Mouse (Mus musculus) forebrain, embryonic 16.5 days (tissue): ENCODE measurements around the gene Arhgef3. TPM values are rescaled to one million over a fixed set of nuclear protein-coding genes. Genes with fewer than 3 reads are reported as not detected.
A peak's percentile ranks its signal among the peaks of the same experiment; 100 is the strongest.

Experiments
- ATAC-seq: fragments of 200-750 bp; cut with Nextera tagmentation; 2 replicates; pipeline ENCODE4 v1.8.0; 2017; ENCODE audit warnings: mild to moderate bottlenecking, moderate library complexity
- H3K27ac ChIP-seq: fragments of 300-500 bp; sonication (generic); 2 replicates; pipeline ENCODE4 v1.5.1; 2014; ENCODE audit warnings: low read length, control low read depth
- H3K27me3 ChIP-seq: fragments of 300-500 bp; sonication (generic); replicated peaks from 2 replicates; pipeline ENCODE4 v1.6.1; 2014; ENCODE audit warnings: low read length; ENCODE audit not compliant: control insufficient read depth, insufficient read depth
- H3K36me3 ChIP-seq: fragments of 300-500 bp; sonication (generic); 2 replicates; pipeline ENCODE4 v1.6.1; 2014; ENCODE audit not compliant: control insufficient read depth, insufficient read depth
- H3K4me1 ChIP-seq: fragments of 300-500 bp; sonication (generic); replicated peaks from 2 replicates; pipeline ENCODE4 v1.6.1; 2014; ENCODE audit warnings: low read length; ENCODE audit not compliant: control insufficient read depth, insufficient read depth
- H3K4me2 ChIP-seq: fragments of 300-500 bp; sonication (generic); 2 replicates; pipeline ENCODE4 v1.6.1; 2014; ENCODE audit warnings: mild to moderate bottlenecking, low read length, control low read depth
- H3K4me3 ChIP-seq: fragments of 300-500 bp; sonication (generic); replicated peaks from 2 replicates; pipeline ENCODE4 v1.5.1; 2014; ENCODE audit warnings: mild to moderate bottlenecking, low read length, control low read depth
- H3K9ac ChIP-seq: fragments of 300-500 bp; sonication (generic); replicated peaks from 2 replicates; pipeline ENCODE4 v1.6.1; 2014; ENCODE audit warnings: low read depth, low read length, control low read depth
- H3K9me3 ChIP-seq: fragments of 300-500 bp; sonication (generic); 2 replicates; pipeline ENCODE4 v1.6.1; 2016; ENCODE audit warnings: low read length; ENCODE audit not compliant: control insufficient read depth
- WGBS: fragments of 180-500 bp; shearing (Covaris S2); extraction: QIAGEN DNeasy Blood & Tissue Kit; methylation state at CpG from one replicate; pipeline ENCODE4 v1.1.7; 2014; 5-methylcytosine and 5-hydroxymethylcytosine counted together
- polyA plus RNA-seq: library from polyadenylated mRNA; unstranded; fragments of >200 nt; fragmentation: Nextera tagmentation; extraction: Ambion mirVana; gene quantifications from 2 replicates; pipeline ENCODE4 v1.2.1, GENCODE M21; 2015

Gene Arhgef3
- polyA plus RNA-seq, 1 experiment from 2014 or later, result 5.1 TPM

- no peaks in the 10 kb centered on the region for H3K9me3 ChIP-seq
- no peak overlapping the region for H3K4me3 ChIP-seq
- WGBS, result 58% methylated on average over 10 of the region's 10 CpGs
- H3K36me3 ChIP-seq, result no peaks in the 10 kb centered on the region
- H3K27ac ChIP-seq, result no peak overlapping the region
- no peak overlapping the region for H3K9ac ChIP-seq
- ATAC-seq, result peak; percentile 33; the same call in 1 of the 2 replicates
- no peaks in the 10 kb centered on the region for H3K27me3 ChIP-seq
- peaks cover 19% of the 10 kb centered on the region for H3K4me1 ChIP-seq
- H3K4me2 ChIP-seq, result no peak overlapping the region
These were observed 156.8 kb downstream of the Arhgef3 start for GRCm38 (mm10) chr14:27271371-27272071.

- Histone ChIP-seq H3K4me2 (no peak overlapping the region), H3K27me3 (no peaks in the 10 kb centered on the region), H3K27ac (no peak overlapping the region), H3K4me3 (no peak overlapping the region), H3K4me1 (peaks cover 19% of the 10 kb centered on the region), H3K9me3 (no peaks in the 10 kb centered on the region), H3K9ac (no peak overlapping the region), H3K36me3 (no peaks in the 10 kb centered on the region)
- ATAC-seq, result 0 out of 2 replicates have a peak, but pooled peaks have one; percentile 55
- WGBS, result 15% methylated on average over 11 of the region's 11 CpGs
These were observed 157.6 kb downstream of the Arhgef3 start for GRCm38 (mm10) chr14:27272072-27272834.

DNA sequence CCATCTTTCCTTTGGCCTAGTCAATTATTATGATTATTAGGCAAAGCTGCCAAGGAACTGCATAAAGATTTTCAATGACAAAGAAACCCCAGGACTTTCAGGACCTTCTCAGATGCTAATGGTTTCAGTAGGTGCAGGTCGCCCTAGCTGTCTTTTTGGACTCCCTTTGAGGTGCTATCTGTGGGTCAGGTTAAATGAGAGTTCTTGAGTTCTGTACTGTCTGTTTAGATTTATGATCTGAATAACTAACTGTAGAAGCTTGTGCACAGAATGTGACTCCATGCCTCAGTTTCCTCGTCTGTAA is 158.1 kb downstream of the Arhgef3 start:
- Histone ChIP-seq H3K4me2 (no peak overlapping the region), H3K36me3 (no peaks in the 10 kb centered on the region), H3K4me3 (no peak overlapping the region), H3K9me3 (no peaks in the 10 kb centered on the region), H3K4me1 (peaks cover 19% of the 10 kb centered on the region), H3K27me3 (no peaks in the 10 kb centered on the region), H3K27ac (no peak overlapping the region), H3K9ac (no peak overlapping the region)
- WGBS, result 52% methylated on average over 2 of the region's 2 CpGs
- ATAC-seq, result no peak

DNA sequence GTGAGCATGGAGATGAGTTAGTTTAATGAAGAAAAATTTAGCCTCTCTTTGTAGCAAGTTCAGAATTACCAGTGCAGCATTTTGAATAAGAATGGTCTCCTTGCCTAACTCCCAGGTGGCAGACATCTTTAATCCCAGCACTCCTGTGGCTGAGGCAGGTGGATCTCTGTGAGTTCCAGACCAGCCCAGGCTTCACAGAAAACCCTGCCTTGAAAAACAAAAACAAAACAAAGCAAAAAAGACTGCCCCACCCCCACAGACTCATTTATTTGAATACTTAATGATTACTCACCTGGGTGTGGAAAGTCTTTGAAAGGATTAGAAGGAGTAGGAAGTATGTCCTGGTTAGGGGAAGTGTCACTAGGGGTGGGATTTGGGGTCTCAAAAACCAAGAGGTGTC is 158.5 kb downstream of the Arhgef3 start:
- Histone ChIP-seq H3K4me1 (peaks cover 19% of the 10 kb centered on the region), H3K36me3 (no peaks in the 10 kb centered on the region), H3K27ac (no peak overlapping the region), H3K27me3 (no peaks in the 10 kb centered on the region), H3K9me3 (no peaks in the 10 kb centered on the region), H3K4me2 (no peak overlapping the region), H3K9ac (no peak overlapping the region), H3K4me3 (no peak overlapping the region)
- ATAC-seq, result no peak

DNA sequence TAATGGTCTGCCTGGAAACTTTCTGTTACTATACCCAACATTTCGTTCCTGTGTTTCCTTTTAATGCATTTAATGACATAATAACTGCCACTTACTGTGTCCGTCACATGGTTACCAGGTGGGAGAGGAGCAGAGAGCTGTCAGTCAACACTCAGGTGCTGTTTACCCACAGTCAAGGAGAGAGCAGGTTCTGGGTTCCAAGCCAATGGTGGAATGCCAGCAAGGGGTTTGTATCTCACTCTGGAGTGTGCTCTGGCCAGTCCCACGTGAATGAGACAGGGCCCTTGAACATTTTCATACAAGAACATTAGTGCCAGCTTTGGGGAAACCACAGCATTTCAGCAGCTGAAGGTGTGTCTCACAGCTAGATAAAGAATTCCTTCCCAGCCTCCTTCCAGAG is 162.6 kb downstream of the Arhgef3 start:
- no peaks in the 10 kb centered on the region for H3K9me3 ChIP-seq
- 80% methylated on average over 3 of the region's 3 CpGs for WGBS
- ATAC-seq, result no peak

GRCm38 (mm10) chr14:27280201-27280890 is 165.6 kb downstream of the Arhgef3 start:
- 91% methylated on average over 8 of the region's 8 CpGs for WGBS
- no peak for ATAC-seq
- H3K4me2 ChIP-seq, result no peak overlapping the region
- no peak overlapping the region for H3K27ac ChIP-seq
- H3K4me1 ChIP-seq, result no peaks in the 10 kb centered on the region
- no peak overlapping the region for H3K4me3 ChIP-seq
- no peak overlapping the region for H3K9ac ChIP-seq
- H3K9me3 ChIP-seq, result no peaks in the 10 kb centered on the region
- no peaks in the 10 kb centered on the region for H3K36me3 ChIP-seq
- no peaks in the 10 kb centered on the region for H3K27me3 ChIP-seq

More for the DNA sequence above, 162.6 kb downstream of the Arhgef3 start:
- H3K4me1 ChIP-seq, result peaks cover under 1% of the 10 kb centered on the region; the same call in 1 of the 2 replicates
- no peaks in the 10 kb centered on the region for H3K27me3 ChIP-seq
- H3K4me3 ChIP-seq, result no peak overlapping the region
- no peak overlapping the region for H3K4me2 ChIP-seq
- no peak overlapping the region for H3K9ac ChIP-seq
- no peaks in the 10 kb centered on the region for H3K36me3 ChIP-seq
- H3K27ac ChIP-seq, result no peak overlapping the region

- Histone ChIP-seq H3K27ac (no peak overlapping the region), H3K27me3 (no peaks in the 10 kb centered on the region), H3K9me3 (no peaks in the 10 kb centered on the region), H3K4me3 (no peak overlapping the region), H3K4me2 (no peak overlapping the region), H3K9ac (no peak overlapping the region), H3K36me3 (no peaks in the 10 kb centered on the region), H3K4me1 (no peaks in the 10 kb centered on the region)
- ATAC-seq, result no peak
These were observed 169.3 kb downstream of the Arhgef3 start for GRCm38 (mm10) chr14:27283956-27284355.

DNA sequence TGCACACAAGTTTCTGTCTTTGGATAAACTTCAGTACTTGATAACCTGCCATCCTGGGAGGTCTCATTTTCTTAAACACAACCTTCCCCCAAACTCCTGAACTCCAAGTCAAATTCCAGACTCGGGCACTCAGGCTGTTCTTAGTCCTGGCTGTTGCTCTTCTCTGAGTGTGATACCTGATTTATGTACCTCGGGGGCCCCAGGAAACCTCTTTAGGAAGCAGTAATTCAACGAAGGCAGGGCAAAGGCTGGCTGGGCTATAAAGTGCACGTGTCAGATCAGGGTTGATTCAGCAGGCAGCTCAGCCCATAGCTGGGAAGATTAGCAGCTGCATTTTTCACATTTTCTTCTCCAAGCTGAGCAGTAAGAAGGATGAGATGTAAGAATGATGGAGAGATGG is 171.5 kb downstream of the Arhgef3 start:
- no peak overlapping the region for H3K9ac ChIP-seq
- WGBS, result 65% methylated on average over 4 of the region's 4 CpGs
- ATAC-seq, result no peak
- H3K27ac ChIP-seq, result no peak overlapping the region
- H3K4me3 ChIP-seq, result no peak overlapping the region
- H3K27me3 ChIP-seq, result no peaks in the 10 kb centered on the region
- no peaks in the 10 kb centered on the region for H3K36me3 ChIP-seq
- H3K9me3 ChIP-seq, result no peaks in the 10 kb centered on the region
- H3K4me2 ChIP-seq, result no peak overlapping the region
- H3K4me1 ChIP-seq, result no peaks in the 10 kb centered on the region

DNA sequence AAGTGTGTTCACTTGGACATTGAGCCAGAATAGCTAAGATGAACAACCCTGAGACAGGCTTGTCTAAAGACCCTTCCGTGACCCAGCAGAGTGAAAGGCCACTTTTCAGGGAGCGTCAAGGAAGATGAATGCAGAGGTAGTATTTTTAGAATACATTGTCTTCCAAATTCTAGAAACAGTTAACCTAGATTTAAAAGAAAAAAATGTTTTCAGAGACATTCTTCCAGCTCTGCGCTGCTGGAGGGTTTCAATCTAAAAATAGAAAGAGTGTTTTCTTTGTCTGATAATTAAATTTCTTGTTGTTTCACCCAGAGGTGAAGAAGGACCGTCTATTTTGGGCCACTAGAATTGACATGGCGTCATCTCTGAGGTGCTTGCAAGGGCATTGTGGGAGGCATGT is 174.4 kb downstream of the Arhgef3 start:
- no peak overlapping the region for H3K4me2 ChIP-seq
- H3K4me3 ChIP-seq, result no peak overlapping the region
- no peaks in the 10 kb centered on the region for H3K4me1 ChIP-seq
- H3K9ac ChIP-seq, result no peak overlapping the region
- H3K27ac ChIP-seq, result no peak overlapping the region
- WGBS, result 83% methylated on average over 5 of the region's 5 CpGs
- no peaks in the 10 kb centered on the region for H3K9me3 ChIP-seq
- no peak for ATAC-seq
- H3K36me3 ChIP-seq, result no peaks in the 10 kb centered on the region
- no peaks in the 10 kb centered on the region for H3K27me3 ChIP-seq
